Mouse (Mus musculus): ENCODE results near the gene Shmt1.

Gene Shmt1

DNA sequence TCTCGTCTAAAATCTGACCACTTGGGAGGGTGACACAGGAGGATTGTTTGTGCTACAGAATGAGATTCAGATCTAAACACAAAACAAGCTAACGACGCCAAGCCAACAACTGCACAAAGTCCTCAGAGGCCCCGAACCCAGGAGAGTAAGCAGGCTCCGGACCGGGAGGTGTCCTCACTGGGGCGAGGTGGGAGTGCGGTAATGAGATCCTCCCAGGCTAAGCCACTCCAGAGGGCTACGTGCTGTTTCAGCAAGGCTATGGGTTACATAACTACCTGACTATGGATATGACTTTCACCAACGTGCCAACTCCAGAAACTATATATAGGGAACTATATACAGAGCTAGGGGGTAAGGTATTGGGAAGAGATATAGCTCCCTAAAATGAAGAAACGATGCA is 15.2 kb downstream of the Shmt1 start:
- DNase-seq (ENCODE audit: low spot score) = no peak

DNA sequence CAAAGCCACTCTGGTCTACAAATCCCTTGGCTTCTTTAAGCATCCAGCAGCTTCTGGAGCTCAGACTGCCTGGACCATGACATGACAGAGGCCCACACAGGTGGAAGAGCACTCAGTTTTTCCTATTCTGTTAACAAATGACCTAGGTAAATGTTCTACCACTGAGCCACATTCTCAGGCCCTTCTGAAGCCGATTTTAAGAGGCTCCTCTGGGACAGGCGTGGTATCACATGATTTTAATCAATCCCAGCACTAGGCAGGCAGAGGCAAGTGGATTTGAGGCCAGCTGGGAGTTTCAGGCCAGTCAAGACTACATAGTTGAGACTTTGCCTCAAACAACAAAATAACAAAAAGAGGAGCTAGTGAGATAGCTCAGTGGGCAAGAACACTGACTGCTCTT is 21.0 kb downstream of the Shmt1 start:
- DNase-seq (ENCODE audit: low spot score) = no peak

DNA sequence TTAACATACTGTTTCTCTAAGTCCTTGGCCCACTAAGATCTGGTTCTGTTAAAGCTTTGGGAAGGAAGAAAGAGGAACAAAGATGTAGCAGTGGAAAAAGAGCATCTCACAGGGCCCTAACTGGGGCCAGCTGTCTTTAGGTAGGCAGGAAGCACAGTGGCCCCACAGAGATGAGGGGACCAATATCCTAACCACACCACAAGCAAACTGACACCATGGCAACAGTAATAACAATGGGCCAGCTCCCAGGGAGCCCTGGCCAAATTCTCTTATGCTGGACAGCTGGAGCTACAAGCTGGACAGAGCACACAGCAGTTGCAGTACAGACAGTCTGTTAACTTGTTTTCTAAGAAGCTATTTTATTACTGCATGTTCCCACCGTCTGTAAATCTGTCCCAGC is 23.9 kb downstream of the Shmt1 start:
- DNase-seq (ENCODE audit: low spot score) = no peak

DNA sequence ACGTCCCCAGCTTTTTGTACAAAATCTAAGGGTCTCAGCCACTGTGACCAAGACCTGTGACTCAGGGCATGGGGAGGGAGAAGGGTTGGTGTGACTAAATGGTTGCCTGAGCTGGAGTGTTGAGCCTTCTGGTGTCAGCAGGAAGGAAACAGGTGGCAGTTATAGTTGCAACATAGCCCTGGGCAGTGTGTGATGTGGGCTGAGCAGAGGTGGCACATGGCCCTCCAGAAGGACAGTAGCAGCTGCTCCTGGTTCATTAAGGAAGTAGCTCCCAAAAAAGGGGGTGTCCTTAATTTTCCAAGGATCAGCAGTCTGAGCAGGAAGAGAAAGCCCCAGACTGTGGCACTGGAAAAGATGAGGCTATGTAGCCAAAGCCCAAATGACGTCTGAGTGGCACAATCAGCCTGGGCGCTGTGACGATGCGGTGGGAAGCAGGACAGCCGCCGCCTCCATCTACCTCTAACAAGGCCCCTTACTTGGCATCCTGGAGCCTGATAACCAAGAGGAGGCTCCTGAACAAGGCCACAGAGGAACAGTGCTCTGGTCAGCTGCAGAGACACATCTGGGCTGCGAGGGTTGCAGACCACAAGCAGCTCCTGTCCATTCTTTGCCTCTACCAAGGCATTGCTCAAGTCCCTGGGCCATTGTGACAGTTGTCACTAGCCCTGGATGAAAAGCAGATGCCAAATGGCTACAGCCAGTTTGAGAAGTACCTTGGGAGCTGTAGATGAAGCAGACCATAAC is 27.2 kb downstream of the Shmt1 start:
- no peak for DNase-seq (ENCODE audit: low spot score)

DNA sequence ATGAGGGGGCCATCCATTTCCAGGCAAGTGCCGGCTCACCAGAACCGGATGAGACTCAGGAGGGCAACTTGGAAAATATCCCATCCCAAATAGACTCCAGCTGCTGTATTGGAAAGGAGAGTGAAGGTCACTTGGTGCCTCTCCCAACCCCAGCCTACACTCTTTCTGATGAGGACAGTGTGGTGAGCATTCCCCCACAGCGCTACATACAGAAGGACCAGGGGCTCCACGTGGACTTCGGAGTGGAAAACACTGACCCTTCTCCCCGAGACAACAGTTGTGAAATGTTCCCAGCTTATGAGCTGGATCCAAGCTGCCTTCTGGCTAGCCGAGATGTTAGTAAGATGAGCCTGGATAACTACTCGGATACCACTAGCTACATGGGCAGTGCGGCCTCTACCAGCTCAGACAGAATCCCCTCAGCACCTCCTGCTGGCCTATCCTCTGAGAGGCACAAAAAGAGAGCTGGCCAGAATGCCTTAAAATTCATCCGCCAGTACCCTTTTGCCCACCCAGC is 31.8 kb downstream of the Shmt1 start:
- no peak for DNase-seq (ENCODE audit: low spot score)

DNA sequence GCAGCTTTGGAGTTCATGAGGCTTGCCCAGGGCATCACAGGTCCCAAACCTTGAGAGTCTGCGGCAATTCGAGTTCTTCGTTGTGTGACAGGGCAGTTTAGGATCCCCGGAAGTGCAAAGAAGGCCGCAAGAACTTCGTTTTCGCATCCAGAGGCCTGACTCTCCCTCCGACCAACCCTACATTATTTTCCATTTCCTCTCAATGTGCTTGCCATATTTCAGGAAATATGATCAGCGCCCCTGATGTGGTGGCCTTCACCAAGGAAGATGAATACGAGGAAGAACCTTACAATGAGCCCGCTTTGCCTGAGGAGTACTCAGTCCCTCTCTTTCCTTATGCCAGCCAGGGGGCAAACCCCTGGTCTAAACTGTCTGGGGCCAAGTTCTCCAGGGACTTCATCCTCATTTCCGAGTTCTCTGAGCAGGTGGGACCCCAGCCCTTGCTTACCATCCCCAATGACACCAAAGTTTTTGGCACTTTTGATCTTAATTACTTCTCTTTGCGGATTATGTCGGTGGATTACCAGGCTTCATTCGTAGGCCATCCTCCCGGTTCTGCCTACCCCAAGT is 33.6 kb downstream of the Shmt1 start:
- DNase-seq (ENCODE audit: low spot score) = no peak

DNA sequence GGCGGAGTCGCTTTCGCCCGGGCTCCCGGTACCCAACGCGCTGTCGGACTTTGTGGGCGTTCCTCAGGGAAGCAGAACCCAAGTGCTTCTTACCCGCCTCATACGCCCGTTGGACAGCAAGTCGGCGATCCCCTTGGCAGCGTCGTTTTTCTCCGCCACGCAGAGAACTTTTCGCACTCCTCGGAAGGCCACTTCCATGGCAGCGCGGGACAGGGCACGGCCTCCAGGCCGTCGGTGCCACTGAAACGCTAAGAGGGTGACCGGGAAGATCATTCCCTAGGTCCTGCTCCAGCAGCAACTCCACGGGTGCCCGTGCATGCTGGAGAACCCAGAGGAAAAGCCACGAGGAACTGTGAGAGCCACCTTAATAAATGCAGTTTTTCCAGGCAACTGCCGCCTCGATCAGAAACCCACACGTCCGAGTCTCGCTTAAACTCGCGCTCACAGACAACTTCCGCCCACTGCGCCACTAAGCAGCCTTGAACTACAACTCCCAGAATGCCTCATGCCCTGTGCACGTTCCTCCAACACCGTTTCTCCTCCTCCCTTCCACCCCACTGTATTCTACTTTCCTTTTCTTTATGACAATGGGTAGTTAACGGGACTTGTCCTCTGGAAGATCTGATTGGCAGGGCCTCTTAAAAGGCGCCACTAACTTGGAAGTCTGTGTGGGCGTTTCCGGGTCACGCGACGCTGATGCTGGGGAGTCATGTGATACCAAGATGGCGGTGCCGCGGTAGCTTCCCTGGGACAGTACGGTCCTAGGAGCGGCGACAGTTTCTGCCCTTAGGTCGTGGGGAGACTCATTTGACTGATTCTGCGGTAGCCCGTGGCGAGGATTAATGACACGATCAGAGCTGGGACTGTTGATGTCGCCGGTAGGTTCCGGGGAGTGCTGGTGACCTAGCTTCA is 34.4 kb downstream of the Shmt1 start, which contains the start of the genes Top3a and Smcr8:
Gene Top3a, minus strand, starts transcription at position 537 of the 912 bp plus-strand sequence.
Gene Smcr8, plus strand, starts transcription at position 696 of the 912 bp plus-strand sequence.
- DNase-seq (ENCODE audit: low spot score) = peak; percentile 90

DNA sequence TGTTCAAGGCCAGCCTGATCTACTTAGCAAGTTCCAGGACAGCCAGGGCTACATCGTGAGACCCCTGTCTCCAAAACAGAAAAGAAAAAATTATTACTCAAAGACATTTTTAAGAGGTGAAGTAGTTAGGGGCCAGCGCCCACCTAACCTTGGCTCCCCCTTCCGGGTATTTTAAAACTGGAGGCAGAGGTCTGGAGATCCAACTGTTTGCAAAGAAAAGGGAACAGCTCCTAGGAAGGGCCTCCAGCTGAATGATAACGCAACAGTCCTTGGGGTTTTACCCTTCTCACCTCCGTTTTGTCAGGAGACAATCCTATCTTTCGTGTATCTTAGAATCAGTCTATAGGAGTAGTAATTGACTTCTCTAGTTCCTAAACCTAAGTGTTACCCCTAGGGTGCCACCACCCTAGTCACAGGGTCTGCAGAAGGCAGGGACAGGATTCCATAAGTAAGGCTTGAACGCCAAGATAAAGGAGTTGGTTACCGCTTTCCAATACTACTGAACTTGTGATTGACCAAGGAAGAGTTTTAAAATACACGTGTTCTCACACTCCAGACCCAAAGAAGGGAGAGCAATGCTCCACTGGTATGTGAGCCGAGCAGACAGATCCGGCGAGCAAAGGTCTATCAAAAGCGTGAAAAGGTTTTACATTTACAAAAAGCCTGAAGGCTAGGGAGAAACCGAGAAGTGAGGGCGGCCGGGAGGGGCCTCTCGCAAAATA is 35.2 kb downstream of the Shmt1 start:
- no peak for DNase-seq (ENCODE audit: low spot score)

DNA sequence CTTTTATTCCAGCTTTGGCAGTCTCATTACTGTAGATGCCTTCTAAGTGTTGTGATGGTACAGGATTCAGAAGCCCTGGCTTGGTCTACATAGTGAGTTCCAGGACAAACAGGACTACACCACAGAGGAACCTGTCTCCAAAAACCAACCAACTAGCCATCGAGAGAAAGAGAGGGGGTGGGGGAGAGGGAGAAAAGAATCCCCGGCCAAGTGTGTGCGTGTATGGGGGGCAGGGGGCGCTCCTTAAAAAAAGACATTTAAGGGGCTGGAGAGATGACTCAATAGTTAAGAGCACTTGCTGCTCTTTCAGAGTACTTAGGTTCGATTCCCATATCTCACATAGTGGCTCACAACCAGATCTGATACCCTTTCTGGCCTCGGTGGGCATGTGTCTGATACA is 35.9 kb downstream of the Shmt1 start:
- DNase-seq (ENCODE audit: low spot score) = no peak

DNA sequence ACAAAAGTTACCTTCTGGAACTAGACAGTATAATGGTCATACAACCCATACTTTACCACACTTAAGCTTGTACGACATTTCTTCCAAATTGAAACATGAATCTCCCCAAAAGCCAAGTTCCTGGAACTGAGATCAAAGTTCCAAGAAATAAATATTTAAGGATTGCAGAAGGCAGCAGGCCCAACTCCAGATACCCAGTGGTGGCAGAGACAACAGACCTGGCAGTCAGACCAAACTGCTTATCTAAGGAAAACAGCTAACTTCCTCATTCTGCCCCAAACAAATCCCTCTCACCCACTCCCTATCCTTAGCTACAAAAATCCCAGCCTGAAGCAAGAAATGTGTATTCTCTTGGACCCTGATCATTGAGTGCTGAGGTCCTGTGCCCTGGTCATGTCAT is 36.7 kb downstream of the Shmt1 start:
- DNase-seq (ENCODE audit: low spot score) = no peak

DNA sequence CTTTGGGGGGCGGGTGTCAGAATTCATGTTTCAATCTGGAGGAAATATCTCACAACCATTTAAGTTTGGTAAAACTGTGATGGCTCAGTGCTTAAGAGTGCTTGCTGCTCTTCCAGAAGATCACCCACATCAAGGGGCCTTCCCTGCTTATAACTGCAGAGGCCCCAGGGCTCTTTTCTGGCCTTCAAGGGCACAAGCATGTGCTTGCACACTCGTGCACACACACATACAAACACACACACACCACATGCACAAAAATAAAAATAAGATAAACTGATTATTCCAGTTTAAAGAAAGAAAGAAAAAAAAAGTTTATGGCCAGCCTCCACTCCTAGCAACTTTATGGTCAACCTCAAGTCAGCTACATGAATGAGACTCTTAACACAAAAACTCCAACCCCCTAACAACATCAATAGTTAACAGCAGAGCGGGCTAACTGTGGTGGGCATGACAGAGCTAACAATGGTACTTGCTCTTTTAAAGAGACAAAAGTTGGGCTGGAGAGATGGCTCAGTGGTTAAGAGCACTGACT is 37.3 kb downstream of the Shmt1 start:
- no peak for DNase-seq (ENCODE audit: low spot score)

DNA sequence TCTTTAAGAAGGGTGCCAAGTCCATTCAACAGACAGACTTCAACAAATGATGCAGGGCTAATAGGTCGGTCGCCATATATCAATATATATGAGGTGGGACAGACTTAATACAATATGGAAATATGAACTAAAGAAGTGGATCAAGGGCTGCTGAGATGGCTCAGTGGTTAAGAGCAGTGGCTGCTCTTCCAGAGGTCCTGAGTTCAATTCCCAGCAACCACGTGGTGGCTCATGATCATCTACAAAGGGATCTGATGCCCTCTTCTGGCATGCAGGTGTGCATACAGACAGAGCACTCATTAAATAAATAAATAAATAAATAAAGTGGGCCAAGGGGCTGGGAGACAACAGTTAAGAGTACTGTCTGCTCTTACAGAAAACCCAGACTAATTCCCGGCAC is 39.4 kb downstream of the Shmt1 start:
- no peak for DNase-seq (ENCODE audit: low spot score)

DNA sequence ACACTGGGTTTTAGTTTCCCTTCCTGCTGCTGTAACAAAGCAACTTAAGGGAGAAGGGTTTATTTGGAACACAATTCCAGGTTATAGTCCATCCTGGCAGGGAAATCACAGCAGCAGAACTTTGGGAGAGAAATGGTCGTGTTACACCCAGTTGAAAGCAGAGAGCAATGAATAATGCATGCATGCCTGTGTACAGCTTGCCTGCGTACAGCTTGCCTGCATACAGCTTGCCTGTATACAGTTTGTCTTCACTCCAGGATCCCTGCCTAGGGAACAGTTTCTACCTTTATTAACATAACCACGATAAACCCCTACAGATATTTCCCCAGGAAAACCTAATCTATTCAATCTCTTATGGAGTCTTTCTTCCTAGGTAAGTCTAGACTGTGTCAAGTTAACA is 40.7 kb downstream of the Shmt1 start:
- DNase-seq (ENCODE audit: low spot score) = no peak

DNA sequence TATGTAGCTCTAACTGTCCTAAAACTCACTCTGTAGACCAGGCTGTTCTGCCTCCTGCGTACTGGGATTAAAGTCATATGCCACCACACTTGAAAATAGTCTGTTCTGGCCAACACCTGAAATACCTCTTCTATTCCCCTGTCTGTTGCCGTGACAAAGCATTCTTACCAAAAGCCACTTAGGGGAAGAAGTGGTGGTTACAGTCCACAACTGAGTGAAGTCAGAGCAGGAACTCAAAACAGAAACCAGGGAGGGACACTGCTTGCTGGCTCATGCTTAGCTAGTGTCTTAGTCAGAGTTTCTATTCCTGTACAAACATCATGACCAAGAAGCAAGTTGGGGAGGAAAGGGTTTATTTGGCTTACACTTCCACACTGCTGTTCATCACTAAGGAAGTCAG is 42.2 kb downstream of the Shmt1 start:
- no peak for DNase-seq (ENCODE audit: low spot score)

DNA sequence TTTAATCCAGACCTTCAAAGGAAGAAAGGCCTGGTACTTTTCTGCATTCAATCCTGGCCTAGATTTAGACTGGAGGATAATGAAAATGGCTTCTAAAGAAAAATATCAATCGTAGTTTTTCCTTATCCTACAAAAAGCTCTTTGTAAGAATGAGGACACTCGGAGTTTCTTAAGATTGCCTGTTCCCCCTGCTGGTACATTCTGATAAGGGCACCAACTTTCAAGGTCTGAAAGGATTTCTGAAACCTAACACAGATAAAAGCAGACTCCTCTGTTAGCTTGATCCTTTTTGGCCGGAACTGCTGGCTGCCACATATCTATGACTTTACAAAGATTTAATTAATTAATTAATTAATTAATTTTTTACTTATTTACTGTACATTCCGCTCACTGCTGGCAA is 44.5 kb downstream of the Shmt1 start:
- no peak for DNase-seq (ENCODE audit: low spot score)

DNA sequence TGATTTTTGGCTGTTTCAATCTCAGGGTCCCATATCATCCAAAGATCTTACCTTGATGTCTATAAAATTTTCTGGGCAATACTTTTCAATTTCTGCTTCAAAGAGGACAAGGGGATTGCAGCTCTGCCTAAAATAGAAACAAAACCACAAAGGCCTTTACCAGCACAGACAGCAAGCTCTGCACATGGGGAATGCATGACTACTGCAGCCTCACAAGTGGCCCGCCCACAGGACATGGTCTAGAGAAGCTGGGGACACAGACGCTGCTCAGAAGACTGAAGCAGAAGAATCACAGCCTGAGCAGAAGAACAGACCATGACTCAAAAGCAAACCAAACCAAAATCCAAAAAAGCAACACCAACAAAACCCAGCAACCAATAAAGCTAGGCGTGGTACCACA is 49.8 kb downstream of the Shmt1 start:
- no peak for DNase-seq (ENCODE audit: low spot score)

DNA sequence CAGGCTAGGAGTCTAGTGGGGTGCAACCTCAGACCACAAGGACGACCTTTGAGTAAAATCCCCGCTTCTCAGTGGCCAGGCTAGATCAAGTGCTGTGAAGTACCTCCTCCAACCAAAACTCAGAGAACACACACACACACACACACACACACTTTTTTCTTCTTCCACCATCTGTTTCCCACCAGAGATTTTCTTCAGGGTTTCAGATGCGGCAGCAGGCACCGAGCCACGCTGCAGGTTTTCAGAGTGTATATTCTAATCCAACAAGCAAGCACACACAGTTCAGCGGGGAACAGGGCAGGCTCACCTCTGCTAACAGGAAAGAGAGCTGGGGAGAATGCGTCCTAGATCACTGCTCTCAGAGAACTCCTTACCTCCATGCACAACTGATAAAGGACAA is 55.9 kb downstream of the Shmt1 start:
- DNase-seq (ENCODE audit: low spot score) = no peak

DNA sequence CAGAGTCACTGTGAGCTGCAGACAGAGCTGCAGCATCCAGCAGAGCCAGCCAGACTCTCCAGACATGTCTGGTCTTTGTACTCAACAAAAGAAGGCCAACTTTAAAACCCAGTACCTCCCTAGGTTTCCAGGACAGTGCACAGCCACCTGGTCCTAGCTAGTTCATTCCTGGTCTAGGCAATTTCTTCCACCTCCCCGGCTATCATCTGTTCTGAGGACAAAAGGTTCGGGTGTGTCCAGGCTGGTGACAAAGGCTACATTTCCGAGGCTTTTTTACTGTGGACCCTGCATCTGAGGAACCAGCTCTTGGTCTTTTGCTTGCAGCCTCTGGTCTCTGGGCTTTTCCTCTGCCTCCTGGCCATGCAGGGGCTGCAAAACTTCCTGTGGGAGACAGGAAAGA is 71.2 kb downstream of the Shmt1 start:
- DNase-seq (ENCODE audit: low spot score) = no peak

Data from layer of hippocampus, adult 9-10 months (tissue).